Mouse (Mus musculus) midbrain, postnatal 0 days (tissue): Measurements from ENCODE around the gene 1700016D06Rik. TPM values are rescaled to one million over a fixed set of nuclear protein-coding genes. Genes with fewer than 3 reads are reported as not detected.

Experiments
- ATAC-seq: fragments of 200-750 bp; cut with Nextera tagmentation; 2 replicates; pipeline ENCODE4 v1.8.0; 2017; ENCODE audit warnings: moderate number of reproducible peaks, mild to moderate bottlenecking, moderate TSS enrichment, moderate library complexity; ENCODE audit not compliant: low FRiP score
- DNase-seq: peaks from one replicate; pipeline ENCODE4 v3.0.0-alpha.2; 2015; ENCODE audit warnings: low spot score
- H3K27ac ChIP-seq: fragments of 300-500 bp; sonication (generic); 2 replicates; pipeline ENCODE4 v1.5.1; 2014; ENCODE audit warnings: low read depth, mild to moderate bottlenecking, low read length, mixed read lengths
- H3K27me3 ChIP-seq: fragments of 300-500 bp; sonication (generic); 2 replicates; pipeline ENCODE4 v1.6.1; 2014; ENCODE audit warnings: low read length, control low read depth, mixed read lengths; ENCODE audit not compliant: insufficient read depth
- H3K36me3 ChIP-seq: fragments of 300-500 bp; sonication (generic); 2 replicates; pipeline ENCODE4 v1.6.1; 2014; ENCODE audit warnings: low read length, control low read depth, mixed read lengths; ENCODE audit not compliant: insufficient read depth
- H3K4me1 ChIP-seq: fragments of 300-500 bp; sonication (generic); 2 replicates; pipeline ENCODE4 v1.6.1; 2014; ENCODE audit warnings: mild to moderate bottlenecking, control low read depth, antibody characterized with exemption, low read length, mixed read lengths; ENCODE audit not compliant: insufficient read depth
- H3K4me2 ChIP-seq: fragments of 300-500 bp; sonication (generic); 2 replicates; pipeline ENCODE4 v1.6.1; 2014; ENCODE audit warnings: low read depth, mild to moderate bottlenecking, low read length, mixed read lengths; ENCODE audit not compliant: poor library complexity, severe bottlenecking
- H3K4me3 ChIP-seq: fragments of 300-500 bp; sonication (generic); 2 replicates; pipeline ENCODE4 v1.5.1; 2014; ENCODE audit warnings: low read depth, mild to moderate bottlenecking, low read length, moderate library complexity
- H3K9ac ChIP-seq: fragments of 300-500 bp; sonication (generic); replicated peaks from 2 replicates; pipeline ENCODE4 v1.6.1; 2014; ENCODE audit warnings: mild to moderate bottlenecking, low read length, moderate library complexity, mixed read lengths; ENCODE audit not compliant: poor library complexity, severe bottlenecking
- H3K9me3 ChIP-seq: fragments of 300-500 bp; sonication (generic); 2 replicates; pipeline ENCODE4 v1.6.1; 2016; ENCODE audit warnings: low read length, control low read depth
- CTCF ChIP-seq: IDR thresholded peaks from 2 replicates; pipeline ENCODE4 v1.5.1; 2016; ENCODE audit warnings: antibody characterized with exemption, mild to moderate bottlenecking
- WGBS: fragments of 180-500 bp; shearing (Covaris S2); extraction: QIAGEN DNeasy Blood & Tissue Kit; methylation state at CpG from one replicate; pipeline ENCODE4 v1.1.7; 2014; 5-methylcytosine and 5-hydroxymethylcytosine counted together
- microRNA-seq: library from miRNA; unstranded; fragments of <30 nt; microRNA quantifications from one replicate; pipeline ENCODE4, GENCODE M21; 2016; ENCODE audit warnings: borderline number of aligned reads
- polyA plus RNA-seq: library from polyadenylated mRNA; unstranded; fragments of >200 nt; fragmentation: Nextera tagmentation; extraction: Ambion mirVana; gene quantifications from 2 replicates; pipeline ENCODE4 v1.2.1, GENCODE M21; 2015
- total RNA-seq: library from RNA; depleted of rRNA; stranded (reverse); fragments of >200 nt; gene quantifications from 2 replicates; pipeline ENCODE4 v1.2.3, GENCODE M21; 2014; rRNA removed

The 1700016D06Rik gene
- total and polyA plus RNA-seq, 2 experiments from 2014 or later: 0.47 TPM; not detected in 1

- peaks cover 39% of the 10 kb centered on the region for H3K36me3 ChIP-seq
- no peak for TF ChIP-seq CTCF
- ATAC-seq: no peak
These were observed 86.6 kb downstream of the 1700016D06Rik start for GRCm38 (mm10) chr8:11614126-11614835.

GRCm38 (mm10) chr8:11608848-11609247 lies 92.0 kb downstream of the 1700016D06Rik start:
- 98% methylated on average over 9 of the region's 9 CpGs for WGBS

More at GRCm38 (mm10) chr8:11614126-11614835, 86.6 kb downstream of the 1700016D06Rik start:
- Histone ChIP-seq H3K4me3 (no peak overlapping the region), H3K27ac (no peak overlapping the region), H3K4me1 (no peaks in the 10 kb centered on the region), H3K9me3 (no peaks in the 10 kb centered on the region), H3K4me2 (no peak overlapping the region), H3K27me3 (no peaks in the 10 kb centered on the region), H3K9ac (no peak overlapping the region)
- no peak for DNase-seq
- WGBS: 84% methylated on average over 6 of the region's 6 CpGs

More at GRCm38 (mm10) chr8:11608848-11609247, 92.0 kb downstream of the 1700016D06Rik start:
- Histone ChIP-seq H3K9ac (no peak overlapping the region), H3K27ac (no peak overlapping the region), H3K4me3 (no peak overlapping the region), H3K27me3 (no peaks in the 10 kb centered on the region), H3K9me3 (no peaks in the 10 kb centered on the region), H3K4me2 (no peak overlapping the region), H3K36me3 (peaks cover 20% of the 10 kb centered on the region), H3K4me1 (no peaks in the 10 kb centered on the region)
- no peak for DNase-seq
- TF ChIP-seq CTCF: no peak
- no peak for ATAC-seq

Small RNA genes lying within 50 kb of the gene (microRNA-seq; reads per million reads assigned to microRNA genes)
- not detected for gene Mir7238

Other genes with a start within 250 kb of the 1700016D06Rik start
- gene Rab20, start 222.4 kb downstream of the 1700016D06Rik start, total RNA-seq: 0.28 and 0.60 TPM in 2 replicates
- gene Rab20, start 222.4 kb downstream of the 1700016D06Rik start, polyA plus RNA-seq: 0.58 and 0.72 TPM in 2 replicates
- 88.6 and 89.7 TPM in 2 replicates for gene Naxd, start 203.6 kb downstream of the 1700016D06Rik start, total RNA-seq
- 106 and 118 TPM in 2 replicates for gene Naxd, start 203.6 kb downstream of the 1700016D06Rik start, polyA plus RNA-seq
- gene Cars2, start 150.3 kb downstream of the 1700016D06Rik start, total RNA-seq: 35.5 and 39.3 TPM in 2 replicates
- 19.5 and 20.1 TPM in 2 replicates for gene Cars2, start 150.3 kb downstream of the 1700016D06Rik start, polyA plus RNA-seq
- 17.8 and 20.7 TPM in 2 replicates for gene Ing1, start 145.5 kb downstream of the 1700016D06Rik start, total RNA-seq
- 36.2 and 39.0 TPM in 2 replicates for gene Ing1, start 145.5 kb downstream of the 1700016D06Rik start, polyA plus RNA-seq
- gene Ankrd10, start 65.3 kb downstream of the 1700016D06Rik start, total RNA-seq: 126 and 127 TPM in 2 replicates
- 75.1 and 86.0 TPM in 2 replicates for gene Ankrd10, start 65.3 kb downstream of the 1700016D06Rik start, polyA plus RNA-seq
- 87.5 and 124 TPM in 2 replicates for gene Arhgef7, start 26.7 kb upstream of the 1700016D06Rik start, total RNA-seq
- gene Arhgef7, start 26.7 kb upstream of the 1700016D06Rik start, polyA plus RNA-seq: 54.3 and 55.3 TPM in 2 replicates
- gene Tex29, start 139.4 kb upstream of the 1700016D06Rik start, total RNA-seq: not detected in 2 replicates
- 0.43 TPM in 1 of 2 replicates, not detected in the other for gene Tex29, start 139.4 kb upstream of the 1700016D06Rik start, polyA plus RNA-seq